Mouse (Mus musculus) neural tube, embryonic 11.5 days (tissue): ENCODE measurements around the gene Hist3h2a. TPM values are rescaled to one million over a fixed set of nuclear protein-coding genes. Genes with fewer than 3 reads are reported as not detected.

Experiments used
- ATAC-seq: fragments of 200-750 bp; cut with Nextera tagmentation; 2 replicates; pipeline ENCODE4 v1.8.0; 2017; ENCODE audit warnings: moderate number of reproducible peaks, mild to moderate bottlenecking, moderate TSS enrichment, moderate library complexity; ENCODE audit not compliant: insufficient read depth, low FRiP score, low TSS enrichment
- DNase-seq: peaks from one replicate; pipeline ENCODE4 v3.0.0-alpha.2; 2015; ENCODE audit warnings: low spot score
- H3K27ac ChIP-seq: fragments of 300-500 bp; sonication (generic); 2 replicates; pipeline ENCODE4 v1.5.1; 2014; ENCODE audit warnings: low read depth, mild to moderate bottlenecking, low read length
- H3K27me3 ChIP-seq: fragments of 300-500 bp; sonication (generic); 2 replicates; pipeline ENCODE4 v1.6.1; 2014; ENCODE audit warnings: mild to moderate bottlenecking, low read length, mixed read lengths; ENCODE audit not compliant: control insufficient read depth, insufficient read depth
- H3K36me3 ChIP-seq: fragments of 300-500 bp; sonication (generic); 2 replicates; pipeline ENCODE4 v1.6.1; 2014; ENCODE audit warnings: mild to moderate bottlenecking, low read length, moderate library complexity, mixed read lengths; ENCODE audit not compliant: control insufficient read depth, insufficient read depth
- H3K4me1 ChIP-seq: fragments of 300-500 bp; sonication (generic); 2 replicates; pipeline ENCODE4 v1.6.1; 2014; ENCODE audit warnings: low read length, mixed read lengths; ENCODE audit not compliant: control insufficient read depth, insufficient read depth
- H3K4me2 ChIP-seq: fragments of 300-500 bp; sonication (generic); 2 replicates; pipeline ENCODE4 v1.6.1; 2014; ENCODE audit warnings: low read depth, mild to moderate bottlenecking, moderate library complexity
- H3K4me3 ChIP-seq: fragments of 300-500 bp; sonication (generic); 2 replicates; pipeline ENCODE4 v1.5.1; 2014; ENCODE audit warnings: low read depth, low read length
- H3K9ac ChIP-seq: fragments of 300-500 bp; sonication (generic); 2 replicates; pipeline ENCODE4 v1.6.1; 2014; ENCODE audit warnings: mild to moderate bottlenecking, low read length
- H3K9me3 ChIP-seq: fragments of 300-500 bp; sonication (generic); 2 replicates; pipeline ENCODE4 v1.6.1; 2016; ENCODE audit warnings: low read length; ENCODE audit not compliant: control insufficient read depth
- WGBS: fragments of 180-500 bp; shearing (Covaris S2); extraction: QIAGEN DNeasy Blood & Tissue Kit; methylation state at CpG from one replicate; pipeline ENCODE4 v1.1.7; 2014; 5-methylcytosine and 5-hydroxymethylcytosine counted together
- polyA plus RNA-seq: library from polyadenylated mRNA; unstranded; fragments of >200 nt; fragmentation: Nextera tagmentation; extraction: Ambion mirVana; gene quantifications from 2 replicates; pipeline ENCODE4 v1.2.1, GENCODE M21; 2014

The Hist3h2a gene
- polyA plus RNA-seq = 56.3 and 61.4 TPM in 2 replicates

GRCm38 (mm10) chr11:58954420-58955142 is at the start of gene Hist3h2a, which contains the start of gene Trim17:
Gene Hist3h2a, plus strand, starts transcription at chr11:58954685.
Gene Trim17, plus strand, starts transcription at chr11:58954685.
- Histone ChIP-seq H3K4me1 (peaks cover 23% of the 10 kb centered on the region), H3K36me3 (no peaks in the 10 kb centered on the region), H3K9ac (peak within 1 kb of the TSS; percentile 93), H3K9me3 (no peaks in the 10 kb centered on the region), H3K27me3 (no peaks in the 10 kb centered on the region), H3K4me3 (peak within 1 kb of the TSS; percentile 86), H3K27ac (peak within 1 kb of the TSS; percentile 86), H3K4me2 (peak within 1 kb of the TSS; percentile 89)
- WGBS = under 1% methylated on average over 46 of the region's 49 CpGs
- ATAC-seq = peak; percentile 86
- DNase-seq = peak; percentile 85

- 45% methylated on average over 6 of the region's 6 CpGs for WGBS
- no peaks in the 10 kb centered on the region for H3K9me3 ChIP-seq
- no peak overlapping the region for H3K4me3 ChIP-seq
- H3K9ac ChIP-seq = no peak overlapping the region
- no peaks in the 10 kb centered on the region for H3K27me3 ChIP-seq
- no peaks in the 10 kb centered on the region for H3K36me3 ChIP-seq
- H3K4me1 ChIP-seq = peaks cover 6% of the 10 kb centered on the region; the same call in 1 of the 2 replicates
- ATAC-seq (no peak), DNase-seq (peak; percentile 32)
- no peak overlapping the region for H3K27ac ChIP-seq
- H3K4me2 ChIP-seq = no peak overlapping the region
Measured at GRCm38 (mm10) chr11:58904838-58905237, 49.6 kb upstream of the Hist3h2a start.

GRCm38 (mm10) chr11:58913776-58914175 is 40.7 kb upstream of the Hist3h2a start:
- Histone ChIP-seq H3K36me3 (no peaks in the 10 kb centered on the region), H3K4me1 (no peaks in the 10 kb centered on the region), H3K4me3 (no peak overlapping the region), H3K27ac (no peak overlapping the region), H3K27me3 (no peaks in the 10 kb centered on the region), H3K4me2 (no peak overlapping the region), H3K9me3 (no peaks in the 10 kb centered on the region), H3K9ac (no peak overlapping the region)
- DNase-seq (no peak), ATAC-seq (no peak)
- 83% methylated on average over 1 of the region's 1 CpGs for WGBS

- 21% methylated on average over 17 of the region's 17 CpGs for WGBS
- H3K4me1 ChIP-seq = no peaks in the 10 kb centered on the region
- DNase-seq (peak; percentile 35), ATAC-seq (no peak)
- H3K9me3 ChIP-seq = no peaks in the 10 kb centered on the region
- H3K36me3 ChIP-seq = no peaks in the 10 kb centered on the region
- H3K9ac ChIP-seq = 0 out of 2 replicates have a peak overlapping the region, but pooled peaks have one; percentile 40
- no peak overlapping the region for H3K27ac ChIP-seq
- no peaks in the 10 kb centered on the region for H3K27me3 ChIP-seq
- H3K4me3 ChIP-seq = 0 out of 2 replicates have a peak overlapping the region, but pooled peaks have one; percentile 19
- H3K4me2 ChIP-seq = peak overlapping the region; percentile 36
Measured at GRCm38 (mm10) chr11:58914461-58915028, 39.9 kb upstream of the Hist3h2a start.

- H3K4me2 ChIP-seq = no peak overlapping the region
- no peak overlapping the region for H3K27ac ChIP-seq
- no peaks in the 10 kb centered on the region for H3K36me3 ChIP-seq
- H3K9me3 ChIP-seq = no peaks in the 10 kb centered on the region
- no peaks in the 10 kb centered on the region for H3K4me1 ChIP-seq
- no peak overlapping the region for H3K9ac ChIP-seq
- DNase-seq (peak; percentile 47), ATAC-seq (no peak)
- no peak overlapping the region for H3K4me3 ChIP-seq
- 53% methylated on average over 14 of the region's 14 CpGs for WGBS
- H3K27me3 ChIP-seq = no peaks in the 10 kb centered on the region
Measured at GRCm38 (mm10) chr11:58916879-58917744, 37.4 kb upstream of the Hist3h2a start.

- H3K27ac ChIP-seq = no peak within 1 kb of the TSS
- no peak within 1 kb of the TSS for H3K4me2 ChIP-seq
- H3K4me3 ChIP-seq = no peak within 1 kb of the TSS
- no peaks in the 10 kb centered on the region for H3K9me3 ChIP-seq
- no peak for ATAC-seq
- no peaks in the 10 kb centered on the region for H3K36me3 ChIP-seq
- no peak within 1 kb of the TSS for H3K9ac ChIP-seq
- no peaks in the 10 kb centered on the region for H3K4me1 ChIP-seq
- WGBS = 87% methylated on average over 12 of the region's 12 CpGs
- no peak for DNase-seq
- no peaks in the 10 kb centered on the region for H3K27me3 ChIP-seq
Measured at GRCm38 (mm10) chr11:58917745-58918366, 36.6 kb upstream of the Hist3h2a start, which contains the start of gene Btnl10. Gene Btnl10, plus strand, starts transcription at chr11:58917908.

GRCm38 (mm10) chr11:58918759-58919158 is 35.7 kb upstream of the Hist3h2a start:
- Histone ChIP-seq H3K4me1 (no peaks in the 10 kb centered on the region), H3K4me2 (no peak overlapping the region), H3K9ac (no peak overlapping the region), H3K27me3 (no peaks in the 10 kb centered on the region), H3K4me3 (no peak overlapping the region), H3K36me3 (no peaks in the 10 kb centered on the region), H3K9me3 (no peaks in the 10 kb centered on the region), H3K27ac (no peak overlapping the region)
- ATAC-seq = no peak
- no peak for DNase-seq
- WGBS = 73% methylated on average over 5 of the region's 5 CpGs

- Histone ChIP-seq H3K9me3 (no peaks in the 10 kb centered on the region), H3K4me1 (no peaks in the 10 kb centered on the region), H3K4me3 (no peak overlapping the region), H3K9ac (no peak overlapping the region), H3K4me2 (no peak overlapping the region), H3K27ac (no peak overlapping the region), H3K27me3 (no peaks in the 10 kb centered on the region), H3K36me3 (no peaks in the 10 kb centered on the region)
- DNase-seq (no peak), ATAC-seq (no peak)
- 84% methylated on average over 9 of the region's 9 CpGs for WGBS
Measured at GRCm38 (mm10) chr11:58922420-58922819, 32.1 kb upstream of the Hist3h2a start.
